Mouse (Mus musculus): ENCODE measurements around the gene Nipa2. TPM values are rescaled to one million over a fixed set of nuclear protein-coding genes. Genes with fewer than 3 reads are reported as not detected.

The Nipa2 gene
- total RNA-seq, 2 experiments from 2014 or later, result 31.7 to 32.6 TPM

DNA sequence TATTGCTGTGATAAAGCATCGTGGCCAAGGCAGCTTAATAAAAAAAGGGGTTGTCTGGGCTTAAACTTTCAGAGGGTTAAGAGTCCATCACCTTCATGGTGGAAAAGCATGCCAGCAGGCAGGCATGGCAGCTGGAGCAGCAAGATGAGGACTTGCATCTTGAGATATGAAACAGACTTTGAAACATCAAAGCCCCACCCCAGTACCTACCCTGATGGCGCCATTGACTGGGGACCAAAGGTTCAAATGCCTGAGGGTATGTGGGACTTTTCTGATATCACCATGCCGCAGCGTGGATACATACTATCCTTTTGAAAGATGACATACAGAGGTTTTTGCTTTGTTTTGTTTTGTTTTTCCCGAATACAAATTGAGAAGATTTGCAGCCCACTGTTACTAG is 50.2 kb downstream of the Nipa2 start:
- DNase-seq, result no peak
- Histone ChIP-seq H3K4me3 (no peak overlapping the region), H3K27ac (no peak overlapping the region)
- no peak for TF ChIP-seq CTCF (IDR thresholded peaks at IDR 0.05)
- intact Hi-C loops (cut with DNase I), result no loop called here

- no peak overlapping the region for H3K27ac ChIP-seq
Observed at GRCm38 (mm10) chr7:55911371-55911770, 50.9 kb downstream of the Nipa2 start.

DNA sequence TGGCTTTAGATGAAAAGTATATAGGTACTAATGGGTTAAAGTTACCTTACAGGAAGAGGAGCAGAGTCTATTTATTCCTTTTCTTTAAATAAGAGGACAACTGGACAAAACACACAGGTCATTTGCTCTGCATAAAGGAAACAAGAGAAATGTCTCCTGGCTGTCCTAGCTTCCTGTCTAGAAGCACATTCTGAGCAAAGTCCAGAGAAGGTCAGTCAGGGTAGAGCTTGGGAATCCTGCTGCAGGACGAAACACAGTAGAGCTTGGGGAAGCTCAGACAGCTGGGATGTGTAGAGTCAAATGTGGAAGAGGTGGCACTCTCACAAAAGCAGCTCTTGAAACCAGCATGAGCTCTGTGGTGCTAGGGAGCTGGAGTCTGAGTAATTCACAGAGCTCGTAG is 51.9 kb downstream of the Nipa2 start:
- H3K27ac ChIP-seq, result no peak overlapping the region
- intact Hi-C loops (cut with DNase I), result no loop called here
- no peak for TF ChIP-seq CTCF (IDR thresholded peaks at IDR 0.05)
- H3K4me3 ChIP-seq, result no peak overlapping the region
- no peak for DNase-seq

More at GRCm38 (mm10) chr7:55911371-55911770, 50.9 kb downstream of the Nipa2 start:
- no peak overlapping the region for H3K4me3 ChIP-seq
- peak; percentile 32 for DNase-seq
- intact Hi-C loops (cut with DNase I), result no loop called here
- TF ChIP-seq CTCF (IDR thresholded peaks at IDR 0.05), result no peak

- no peak for TF ChIP-seq CTCF (IDR thresholded peaks at IDR 0.05)
- intact Hi-C loops (cut with DNase I), result no loop called here
- H3K4me3 ChIP-seq, result no peak overlapping the region
Observed at GRCm38 (mm10) chr7:55909519-55909918, 52.8 kb downstream of the Nipa2 start.

DNA sequence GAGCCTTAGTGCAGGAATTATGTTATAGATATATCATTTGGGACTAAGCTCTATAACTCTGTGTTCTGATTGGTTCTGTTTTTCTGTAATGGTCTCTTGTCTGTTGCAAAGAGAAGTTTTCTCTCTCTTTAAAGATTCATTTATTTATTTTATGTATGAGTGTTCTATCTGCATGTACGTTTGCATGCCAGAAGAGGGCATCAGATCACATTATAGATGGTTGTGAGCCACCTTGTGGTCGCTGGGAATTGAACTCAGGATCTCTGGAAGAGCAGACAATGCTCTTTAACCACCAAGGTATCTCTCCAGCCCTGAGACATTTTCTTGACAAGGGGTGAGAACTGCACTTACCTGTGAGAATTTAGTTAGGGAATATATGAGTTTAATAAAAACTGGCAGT is 56.8 kb downstream of the Nipa2 start:
- no peak overlapping the region for H3K27ac ChIP-seq
- no peak for TF ChIP-seq CTCF (IDR thresholded peaks at IDR 0.05)
- intact Hi-C loops (cut with DNase I), result no loop called here
- DNase-seq, result no peak
- H3K4me3 ChIP-seq, result no peak overlapping the region

More at GRCm38 (mm10) chr7:55909519-55909918, 52.8 kb downstream of the Nipa2 start:
- H3K27ac ChIP-seq, result no peak overlapping the region
- DNase-seq, result no peak

- TF ChIP-seq CTCF (IDR thresholded peaks at IDR 0.05), result no peak
- intact Hi-C loops (cut with DNase I), result no loop called here
- no peak for DNase-seq
- Histone ChIP-seq H3K27ac (no peak overlapping the region), H3K4me3 (no peak overlapping the region)
Observed at GRCm38 (mm10) chr7:55903766-55904165, 58.5 kb downstream of the Nipa2 start.

GRCm38 (mm10) chr7:55891797-55892196 is 70.5 kb downstream of the Nipa2 start:
- no peak overlapping the region for H3K27ac ChIP-seq
- TF ChIP-seq CTCF (IDR thresholded peaks at IDR 0.05), result no peak
- intact Hi-C loops (cut with DNase I), result no loop called here
- H3K4me3 ChIP-seq, result no peak overlapping the region
- no peak for DNase-seq

DNA sequence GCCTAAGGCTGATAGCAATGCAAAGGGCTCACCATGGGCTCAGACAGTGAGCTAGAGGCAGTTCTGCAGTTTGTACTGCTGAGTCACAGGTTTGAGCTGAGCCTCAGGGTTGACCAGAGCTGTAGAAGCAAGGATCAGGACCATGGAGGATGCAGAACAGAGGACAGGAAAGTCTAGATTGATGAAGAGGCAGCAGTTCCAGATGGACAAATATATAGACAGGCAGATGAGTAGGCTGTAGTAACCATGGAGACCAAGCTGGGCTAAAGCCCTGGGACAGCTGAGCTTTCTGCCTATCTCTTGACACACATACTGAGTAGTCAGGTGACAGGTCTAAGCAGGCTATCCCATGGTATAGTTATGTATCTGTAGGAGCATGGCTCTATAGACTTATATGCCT is 71.5 kb downstream of the Nipa2 start:
- DNase-seq, result no peak
- TF ChIP-seq CTCF (IDR thresholded peaks at IDR 0.05), result no peak
- H3K4me3 ChIP-seq, result no peak overlapping the region
- intact Hi-C loops (cut with DNase I), result no loop called here
- H3K27ac ChIP-seq, result no peak overlapping the region

- no peak for TF ChIP-seq CTCF (IDR thresholded peaks at IDR 0.05)
- DNase-seq, result no peak
- intact Hi-C loops (cut with DNase I), result no loop called here
- no peak overlapping the region for H3K27ac ChIP-seq
- H3K4me3 ChIP-seq, result no peak overlapping the region
Observed at GRCm38 (mm10) chr7:55889996-55890395, 72.3 kb downstream of the Nipa2 start.

DNA sequence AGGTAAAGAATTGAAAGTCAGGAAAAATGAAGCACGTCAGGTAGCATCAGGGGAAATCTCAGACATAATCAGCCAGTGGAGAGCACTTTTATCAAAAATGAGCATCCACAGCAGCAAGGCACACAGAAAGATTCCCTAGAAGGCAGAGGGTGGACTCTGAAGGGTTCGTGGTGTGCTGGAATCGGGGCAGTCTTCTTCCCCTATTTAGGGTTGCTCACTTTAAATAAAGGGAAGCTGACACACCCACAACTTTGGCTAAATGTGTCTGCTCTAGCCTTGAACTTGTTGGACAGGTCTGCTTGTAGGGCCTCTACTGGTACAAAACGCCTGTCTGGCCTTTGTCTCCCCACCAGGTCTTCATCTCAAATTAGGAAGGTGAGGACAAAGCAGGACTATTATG is 73.7 kb downstream of the Nipa2 start:
- no peak for TF ChIP-seq CTCF (IDR thresholded peaks at IDR 0.05)
- Histone ChIP-seq H3K4me3 (no peak overlapping the region), H3K27ac (no peak overlapping the region)
- no peak for DNase-seq
- intact Hi-C loops (cut with DNase I), result no loop called here

Other genes starting within 250 kb of the Nipa2 start
- gene Siglech, start 194.3 kb downstream of the Nipa2 start, total RNA-seq (2021), result under 1 TPM in 1 of 2 experiments, not detected in 1; 0.22 TPM
- gene Tubgcp5, start 168.3 kb downstream of the Nipa2 start, total RNA-seq (2021), result 10 to 100 TPM; 10.0 to 11.5 TPM
- gene Cyfip1, start 120.7 kb downstream of the Nipa2 start, total RNA-seq (2021), result 10 to 100 TPM; 18.6 to 27.2 TPM
- 1 to 10 TPM; 2.5 to 3.5 TPM for gene Nipa1, start 57.5 kb upstream of the Nipa2 start, total RNA-seq (2021)
- gene Herc2, start 87.7 kb upstream of the Nipa2 start, total RNA-seq (2021), result 10 to 100 TPM; 44.5 to 63.8 TPM

Measured in gastrocnemius, adult 2 months (tissue).